Mouse (Mus musculus): ENCODE data around the gene Ccdc84.
"Not testable (repeated sequence)": the region's sequence is repeated elsewhere in the genome, so short reads cannot be mapped to it uniquely, and the experiment has no call there.

Gene Ccdc84

GRCm38 (mm10) chr9:44408693-44409092, 9.7 kb downstream of the Ccdc84 start:
- not testable (repeated sequence) for DNase-seq (ENCODE audit: inconsistent ontology term)

DNA sequence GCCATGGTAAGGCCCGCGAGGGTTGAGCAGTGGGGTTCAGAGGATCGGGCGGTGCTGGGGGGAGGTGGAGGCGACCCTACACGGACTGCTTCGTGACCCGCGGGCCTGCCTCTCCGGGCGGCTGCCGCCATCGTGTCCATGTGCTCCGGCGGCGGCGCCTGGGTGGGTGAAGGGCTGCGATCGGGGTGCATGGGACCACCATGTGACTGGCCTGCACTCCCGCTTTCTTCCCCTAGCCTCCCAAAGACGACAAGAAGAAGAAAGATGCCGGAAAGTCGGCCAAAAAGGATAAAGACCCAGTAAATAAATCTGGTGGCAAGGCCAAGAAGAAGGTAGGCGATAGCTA, 10.6 kb downstream of the Ccdc84 start:
- no peak for DNase-seq (ENCODE audit: inconsistent ontology term)

GRCm38 (mm10) chr9:44406906-44407751, 11.2 kb downstream of the Ccdc84 start, which contains the start of the genes Rps25 and Trappc4:
Rps25 (plus strand) TSS chr9:44407139.
Trappc4 (minus strand) TSS chr9:44407600.
- peak; percentile 98 for DNase-seq (ENCODE audit: inconsistent ontology term)

GRCm38 (mm10) chr9:44405011-44405410, 13.4 kb downstream of the Ccdc84 start:
- DNase-seq (ENCODE audit: inconsistent ontology term) = no peak

DNA sequence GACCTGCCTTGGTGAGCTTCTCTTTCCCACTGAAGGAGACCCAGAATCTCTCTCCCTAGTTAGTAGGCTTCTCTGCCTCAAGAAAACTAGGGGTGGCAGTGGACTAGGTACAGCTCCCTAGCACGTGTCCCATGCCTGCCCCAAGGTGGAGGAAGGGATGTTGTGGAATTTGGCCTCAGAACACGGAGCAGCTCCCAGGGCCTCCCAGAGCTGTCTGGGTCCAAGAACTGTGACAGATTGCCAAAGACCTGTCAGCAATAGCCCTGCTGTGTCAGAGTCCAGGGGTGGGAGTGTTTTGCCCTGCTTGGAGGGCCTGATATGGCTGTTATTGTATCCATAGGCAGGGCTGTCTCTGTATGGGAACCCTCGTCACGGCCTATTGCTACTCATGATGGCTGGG, 17.3 kb downstream of the Ccdc84 start:
- no peak for DNase-seq (ENCODE audit: inconsistent ontology term)

DNA sequence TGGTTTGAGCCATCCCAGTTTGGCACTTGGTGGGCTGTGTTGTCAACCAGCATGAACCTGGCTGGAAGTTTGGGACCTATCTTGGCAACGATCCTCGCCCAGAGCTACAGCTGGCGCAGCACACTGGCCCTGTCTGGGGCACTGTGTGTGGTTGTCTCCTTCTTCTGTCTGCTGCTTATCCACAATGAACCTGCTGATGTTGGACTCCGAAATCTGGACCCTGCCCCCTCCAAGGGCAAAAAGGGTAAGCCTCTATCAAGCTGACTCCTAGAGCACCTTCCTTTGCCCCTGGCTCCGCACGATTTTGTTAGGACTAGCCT, 18.6 kb downstream of the Ccdc84 start:
- DNase-seq (ENCODE audit: inconsistent ontology term) = no peak

GRCm38 (mm10) chr9:44399114-44399794, 19.1 kb downstream of the Ccdc84 start:
- no peak for DNase-seq (ENCODE audit: inconsistent ontology term)

DNA sequence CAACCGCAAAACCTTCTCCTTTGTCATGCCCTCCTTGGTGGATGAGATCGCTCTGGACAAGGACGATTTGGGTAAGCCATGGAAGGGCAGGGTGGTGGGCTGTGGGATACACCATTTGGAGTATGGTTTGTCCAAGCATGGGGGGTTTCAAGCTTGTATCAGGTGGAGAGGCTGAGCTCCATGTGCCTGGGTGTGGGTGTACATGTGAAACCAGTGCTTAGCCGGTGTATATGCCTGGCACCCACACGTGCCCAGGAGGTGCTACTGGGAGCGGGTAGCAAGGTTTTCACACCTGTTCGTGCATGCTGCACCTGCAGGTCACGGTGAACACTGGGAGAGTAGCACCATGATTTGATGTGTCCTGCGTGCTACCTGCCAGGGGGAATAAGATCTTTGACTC, 19.8 kb downstream of the Ccdc84 start:
- no peak for DNase-seq (ENCODE audit: inconsistent ontology term)

DNA sequence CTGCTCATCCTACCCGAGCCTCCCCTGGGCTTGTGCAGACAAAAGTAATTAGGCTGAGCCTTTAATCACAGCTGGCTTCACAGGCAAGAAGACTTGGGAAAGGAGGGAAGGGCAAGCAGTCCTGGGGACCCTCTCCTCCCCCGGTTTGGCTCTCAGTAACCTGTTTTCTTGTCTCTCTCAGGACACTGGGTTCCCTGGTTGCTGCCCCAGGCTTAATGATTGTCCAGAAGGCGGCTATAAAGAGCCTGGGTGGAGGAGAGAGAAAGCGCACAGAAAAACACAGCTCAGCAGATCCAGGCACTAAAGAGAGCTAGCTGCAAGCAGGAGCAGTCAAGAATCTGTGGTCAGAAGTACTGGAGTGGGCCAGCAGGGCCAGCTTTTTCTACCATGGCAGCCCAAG, 20.3 kb downstream of the Ccdc84 start:
- DNase-seq (ENCODE audit: inconsistent ontology term) = peak; percentile 40

DNA sequence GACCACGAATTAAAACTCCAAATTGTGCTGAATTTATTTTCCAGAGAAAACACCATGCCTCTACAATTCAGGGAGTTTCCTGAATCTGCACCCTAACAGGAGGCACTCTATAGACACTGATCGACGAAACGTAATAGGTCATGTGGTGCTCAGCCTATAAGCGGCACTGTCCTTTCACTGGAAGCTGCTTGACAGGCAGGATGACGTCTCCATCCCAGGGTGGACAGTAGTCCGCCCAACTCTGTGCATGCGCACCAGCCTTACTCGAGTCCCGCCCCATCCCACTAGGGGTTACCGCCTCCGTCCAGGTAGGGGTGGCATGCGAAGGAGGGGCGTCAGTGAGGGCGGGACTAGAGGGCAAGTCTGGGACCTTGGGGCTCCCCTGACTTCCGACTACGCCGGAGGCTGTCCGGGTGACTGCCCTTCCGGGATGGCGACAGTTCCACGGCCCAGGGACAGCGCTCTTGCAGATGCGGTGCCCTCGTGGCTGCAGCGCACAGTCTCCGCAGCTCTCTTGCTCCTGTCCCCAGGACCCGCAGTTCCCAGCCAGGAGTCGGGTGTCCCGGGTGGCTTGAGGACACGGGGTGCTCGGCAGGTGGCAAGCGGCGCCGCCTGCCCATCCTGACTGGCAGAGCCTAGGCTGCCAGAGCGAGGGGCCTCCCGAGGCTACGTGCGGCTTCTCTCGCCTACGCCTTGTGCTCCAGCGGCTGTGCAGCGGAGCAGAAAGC, 21.5 kb downstream of the Ccdc84 start, which contains the start of gene Slc37a4:
Slc37a4 (plus strand) TSS at position 169 of the 728 bp plus-strand sequence.
- DNase-seq (ENCODE audit: inconsistent ontology term) = peak; percentile 97

DNA sequence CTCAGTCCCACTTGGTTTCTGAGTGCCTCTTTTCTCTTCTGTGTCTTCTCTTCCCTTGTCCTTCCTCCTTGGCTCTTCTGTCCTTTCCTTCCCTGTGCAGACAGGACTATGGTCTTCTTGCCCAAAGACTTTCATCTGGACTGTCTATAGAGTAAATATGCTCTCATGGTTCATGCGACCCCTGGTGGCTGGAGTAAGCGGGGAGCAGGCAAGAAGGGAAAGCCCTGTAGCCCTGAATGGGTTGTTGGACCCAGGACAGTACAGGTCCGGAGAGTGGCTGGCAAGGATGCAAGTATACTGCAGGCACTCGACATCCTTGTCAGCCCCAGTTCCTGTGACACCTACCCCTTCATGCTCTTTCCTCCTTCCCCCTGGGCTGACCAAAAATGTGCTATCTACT, 26.9 kb downstream of the Ccdc84 start:
- DNase-seq (ENCODE audit: inconsistent ontology term) = peak; percentile 49

GRCm38 (mm10) chr9:44389273-44389672, 29.1 kb downstream of the Ccdc84 start:
- DNase-seq (ENCODE audit: inconsistent ontology term) = no peak

DNA sequence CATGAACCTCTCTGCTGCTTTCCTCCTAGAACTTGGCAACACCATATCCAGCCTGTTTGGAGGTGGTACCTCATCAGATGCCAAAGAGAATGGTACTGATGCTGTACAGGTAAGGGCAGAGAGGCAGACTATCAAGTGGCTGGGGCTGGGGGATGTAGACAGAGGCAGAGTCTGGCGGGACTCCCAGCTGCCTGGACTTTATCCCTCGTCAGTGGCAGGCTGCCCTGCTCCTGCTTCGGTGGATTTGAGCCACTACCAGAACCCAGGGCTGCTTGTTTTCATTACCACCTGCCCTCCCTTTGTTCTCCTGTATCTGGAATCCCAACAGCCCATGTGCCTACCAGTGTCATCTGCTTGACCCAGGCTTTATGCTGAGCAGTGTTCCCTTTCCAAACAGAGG, 31.1 kb downstream of the Ccdc84 start:
- DNase-seq (ENCODE audit: inconsistent ontology term) = no peak

DNA sequence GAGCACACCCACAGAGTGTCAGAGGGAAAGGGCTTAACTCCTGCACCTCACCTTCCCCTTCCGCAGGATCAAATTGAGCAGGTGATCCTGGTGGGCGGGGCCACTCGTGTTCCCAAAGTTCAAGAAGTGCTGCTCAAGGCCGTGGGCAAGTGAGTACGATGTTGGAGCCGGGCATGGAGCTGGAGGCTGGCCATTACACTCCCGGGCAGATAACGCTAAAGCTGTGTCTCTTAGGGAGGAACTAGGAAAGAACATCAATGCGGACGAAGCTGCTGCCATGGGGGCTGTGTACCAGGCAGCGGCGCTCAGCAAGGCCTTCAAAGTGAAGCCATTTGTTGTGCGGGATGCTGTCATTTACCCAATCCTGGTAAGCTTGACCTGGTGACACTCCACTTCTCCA, 33.8 kb downstream of the Ccdc84 start:
- no peak for DNase-seq (ENCODE audit: inconsistent ontology term)

- no peak for DNase-seq (ENCODE audit: inconsistent ontology term)
Observed at GRCm38 (mm10) chr9:44379862-44380261, 38.5 kb downstream of the Ccdc84 start.

DNA sequence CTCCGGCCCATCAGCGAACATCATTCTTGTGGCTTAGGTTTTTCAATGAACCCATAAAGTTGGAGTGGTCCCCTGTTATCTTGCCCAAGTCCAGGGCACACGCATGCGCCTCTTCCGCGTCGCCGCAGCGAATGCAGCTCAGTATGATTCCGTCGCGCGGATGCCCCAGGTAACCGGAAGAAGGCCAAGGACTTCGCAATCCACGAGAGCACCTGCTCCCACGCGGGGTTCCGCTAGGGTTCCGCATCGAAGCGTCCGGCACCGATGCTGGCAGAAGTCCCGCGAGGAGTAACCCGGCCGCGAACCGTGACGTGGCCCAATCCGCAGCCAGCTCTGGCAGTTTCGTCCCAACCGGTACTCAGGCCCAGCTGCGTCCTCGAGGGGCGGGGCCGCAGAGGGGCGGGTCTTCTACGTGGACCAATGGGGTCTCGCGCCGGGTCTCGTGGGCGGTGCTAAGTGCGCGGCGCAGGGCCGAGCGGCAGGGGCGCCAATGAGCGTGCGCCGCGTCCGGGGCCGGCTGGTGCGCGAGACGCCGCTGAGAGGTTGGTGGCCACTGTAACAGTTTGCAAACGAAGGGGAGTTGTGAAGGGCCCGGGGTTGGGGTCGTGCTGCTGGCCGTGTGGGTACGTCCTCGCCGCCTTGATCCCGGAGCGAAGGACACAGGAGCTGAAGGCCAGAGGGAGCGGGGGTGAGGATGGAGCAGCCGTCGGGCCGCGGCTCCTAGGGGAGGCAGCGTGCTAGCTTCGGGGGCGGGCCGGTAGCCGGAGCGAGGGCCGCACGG, 39.1 kb downstream of the Ccdc84 start, which contains the start of gene Hyou1:
Hyou1 (plus strand) TSS at position 437 of the 781 bp plus-strand sequence.
- peak; percentile 99 for DNase-seq (ENCODE audit: inconsistent ontology term)

DNA sequence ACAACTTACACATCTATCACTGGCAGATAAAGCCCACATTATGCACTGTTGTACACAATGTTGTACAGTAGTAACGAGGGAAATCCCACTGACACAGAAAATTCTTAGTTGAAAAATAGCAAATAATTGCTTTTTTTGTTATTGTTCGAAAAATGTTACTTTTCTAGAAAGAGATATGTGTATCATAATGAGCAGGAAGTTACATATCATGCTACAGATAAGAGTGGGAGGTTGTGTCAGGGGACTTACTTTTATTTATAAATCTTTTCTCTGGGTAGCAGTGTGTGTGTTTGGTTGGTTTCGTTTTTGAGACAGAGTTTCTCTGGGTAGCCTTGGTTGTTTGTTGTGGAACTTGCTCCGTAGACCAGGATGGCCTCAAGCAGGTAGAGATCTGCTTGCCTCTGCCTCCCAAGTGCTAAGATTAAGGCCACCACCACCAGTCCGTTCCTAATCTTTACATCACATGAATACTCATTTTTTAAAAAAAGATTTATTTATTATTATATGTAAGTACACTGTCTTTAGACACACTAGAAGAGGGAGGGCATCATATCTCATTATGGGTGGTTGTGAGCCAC, 40.1 kb downstream of the Ccdc84 start:
- no peak for DNase-seq (ENCODE audit: inconsistent ontology term)

DNA sequence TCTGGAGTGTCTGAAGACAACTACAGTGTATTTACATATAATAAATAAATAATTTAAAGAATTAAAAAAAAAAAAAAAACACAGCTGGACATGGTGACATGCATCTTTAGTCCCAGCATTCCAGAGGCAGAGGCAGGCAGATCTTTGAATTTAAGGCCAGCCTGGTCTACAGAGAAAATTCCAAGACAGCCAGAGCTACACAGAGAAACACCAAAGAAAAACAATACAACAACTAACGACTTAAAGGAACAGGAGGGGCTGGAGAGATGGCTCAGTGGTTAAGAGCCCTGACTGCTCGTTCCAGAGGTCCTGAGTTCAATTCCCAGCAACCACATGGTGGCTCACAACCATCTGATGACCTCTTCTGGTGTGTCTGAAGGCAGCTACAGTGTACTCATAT, 41.0 kb downstream of the Ccdc84 start:
- DNase-seq (ENCODE audit: inconsistent ontology term) = not testable (repeated sequence)

GRCm38 (mm10) chr9:44376141-44376540, 42.2 kb downstream of the Ccdc84 start:
- no peak for DNase-seq (ENCODE audit: inconsistent ontology term)

DNA sequence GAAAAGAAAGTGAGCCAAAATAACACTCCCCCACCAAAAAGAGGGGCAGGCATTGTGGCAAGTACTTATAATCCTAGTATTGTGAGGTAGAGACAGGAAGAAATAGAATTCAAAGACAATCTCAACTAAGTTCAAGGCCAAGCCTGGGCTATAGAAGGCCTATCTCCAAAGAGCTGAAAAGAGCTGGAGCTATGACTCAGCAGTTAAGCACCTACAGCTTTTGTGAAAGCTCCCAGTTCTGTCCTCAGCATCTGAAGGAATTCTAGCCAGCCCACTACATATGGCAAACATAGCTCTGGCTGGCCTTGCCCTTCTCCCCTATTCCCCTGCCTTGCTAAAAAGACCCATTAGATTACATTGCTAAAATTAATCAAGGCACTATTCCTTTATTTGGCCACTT, 45.0 kb downstream of the Ccdc84 start:
- peak; percentile 25 for DNase-seq (ENCODE audit: inconsistent ontology term)

- no peak for DNase-seq (ENCODE audit: inconsistent ontology term)
Observed at GRCm38 (mm10) chr9:44364480-44364879, 53.9 kb downstream of the Ccdc84 start.

Measured in Muller cell, postnatal 12 days (primary cell).